Comparison of ENCODE assay signal across 8 mouse cellular contexts in the genomic region with DNA sequence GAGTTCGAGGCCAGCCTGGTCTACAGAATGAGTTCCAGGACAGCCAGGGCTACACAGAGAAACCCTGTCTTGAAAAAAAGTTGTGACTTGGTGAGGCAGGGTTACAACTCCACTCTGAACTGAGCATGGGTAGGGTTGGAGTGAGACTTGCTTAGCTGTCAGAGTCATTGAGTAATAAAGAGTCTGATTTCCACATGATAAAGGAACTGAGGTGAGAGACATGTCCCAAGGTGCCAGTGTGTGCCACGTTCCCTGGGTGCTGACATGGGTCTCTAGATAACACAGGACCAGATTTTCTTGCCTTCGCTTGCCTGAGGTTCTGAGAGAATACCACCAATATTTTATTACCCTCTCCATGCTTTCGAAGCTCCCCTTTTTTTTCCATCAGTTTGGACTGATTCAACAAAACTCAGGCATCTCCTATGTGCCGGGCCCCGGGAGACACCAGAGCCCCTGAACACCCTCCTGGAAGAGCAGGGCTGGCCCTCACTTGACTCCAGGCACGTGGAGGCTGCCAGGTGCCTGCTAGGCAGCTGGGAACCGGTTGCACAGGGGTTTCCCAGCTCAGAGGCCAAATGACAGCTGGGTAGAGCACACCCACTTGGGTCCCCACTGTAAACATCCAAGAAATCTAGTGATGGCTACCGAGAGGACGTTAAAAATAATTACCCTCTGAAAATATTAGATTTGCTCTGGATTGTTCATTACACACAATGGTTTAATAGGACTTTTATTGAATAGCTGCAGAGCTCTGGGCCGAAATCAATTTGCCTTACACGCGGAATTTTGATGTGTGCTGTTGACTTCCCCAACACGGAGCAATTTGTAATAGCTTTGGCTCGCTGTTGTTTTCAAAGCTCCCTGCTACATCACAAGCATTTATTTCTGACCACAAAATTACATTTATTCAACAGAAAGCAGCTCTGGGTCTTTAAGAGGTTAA.
DNase-seq lines count a peak whose midpoint lies in the region; ATAC-seq and TF ChIP-seq lines count a peak whose summit lies in the region.

No protein-coding gene starts in this region.

- no peak overlapping the region for H3K9ac ChIP-seq in midbrain, embryonic 12.5 days (replicated peaks)
- H3K9ac ChIP-seq in intestine, postnatal 0 days (ENCODE audit: low read depth, low read length) = no peak overlapping the region
- no peak overlapping the region for H3K9ac ChIP-seq in stomach, embryonic 14.5 days (replicated peaks; ENCODE audit: low read depth, low read length)

- DNase-seq in heart, embryonic 10.5 days (ENCODE audit: low spot score) = no peak
- DNase-seq in heart, postnatal 10 days = no peak
- no peak for DNase-seq in midbrain, embryonic 10.5 days (ENCODE audit: low spot score)
- DNase-seq in cerebellum, postnatal 14 days = no peak
- DNase-seq in thymus, adult 2 months = no peak

- H3K36me3 ChIP-seq in heart, embryonic 10.5 days = peaks cover 17% of the 10 kb centered on the region
- peaks cover 21% of the 10 kb centered on the region for H3K36me3 ChIP-seq in midbrain, embryonic 12.5 days
- H3K36me3 ChIP-seq in midbrain, embryonic 10.5 days = peaks cover 55% of the 10 kb centered on the region
- H3K36me3 ChIP-seq in intestine, postnatal 0 days (ENCODE audit: control insufficient read depth, insufficient read depth) = peaks cover 3% of the 10 kb centered on the region; the same call in 1 of the 2 replicates
- peaks cover 5% of the 10 kb centered on the region; the same call in 1 of the 2 replicates for H3K36me3 ChIP-seq in stomach, embryonic 14.5 days (ENCODE audit: control insufficient read depth, insufficient read depth, low read length)
- peaks cover 20% of the 10 kb centered on the region for H3K36me3 ChIP-seq in thymus, adult 2 months (ENCODE audit: control insufficient read depth, insufficient read depth, low read length)

- no peak for ATAC-seq in midbrain, embryonic 12.5 days (ENCODE audit: low FRiP score, low read depth)
- no peak; the same call in 1 of the 2 replicates for ATAC-seq in intestine, postnatal 0 days
- ATAC-seq in stomach, embryonic 14.5 days (ENCODE audit: insufficient number of reproducible peaks, insufficient read depth, low FRiP score, low read depth) = peak; percentile 54; the same call in 1 of the 2 replicates

- no peak overlapping the region for H3K4me3 ChIP-seq in heart, embryonic 10.5 days
- H3K4me3 ChIP-seq in midbrain, embryonic 12.5 days = no peak overlapping the region
- H3K4me3 ChIP-seq in midbrain, embryonic 10.5 days = no peak overlapping the region
- no peak overlapping the region for H3K4me3 ChIP-seq in intestine, postnatal 0 days (ENCODE audit: low read depth, low read length)
- no peak overlapping the region for H3K4me3 ChIP-seq in stomach, embryonic 14.5 days (ENCODE audit: low read depth, low read length)
- no peak overlapping the region for H3K4me3 ChIP-seq in thymus, adult 2 months (ENCODE audit: control insufficient read depth, insufficient read depth, low read length)

- H3K27me3 ChIP-seq in heart, embryonic 10.5 days (ENCODE audit: insufficient read depth, poor library complexity, severe bottlenecking) = no peaks in the 10 kb centered on the region
- no peaks in the 10 kb centered on the region for H3K27me3 ChIP-seq in midbrain, embryonic 12.5 days
- no peaks in the 10 kb centered on the region for H3K27me3 ChIP-seq in midbrain, embryonic 10.5 days (ENCODE audit: low read depth, poor library complexity, severe bottlenecking)
- H3K27me3 ChIP-seq in intestine, postnatal 0 days (replicated peaks; ENCODE audit: control insufficient read depth, insufficient read depth, low read length) = no peaks in the 10 kb centered on the region
- no peaks in the 10 kb centered on the region for H3K27me3 ChIP-seq in stomach, embryonic 14.5 days (ENCODE audit: control insufficient read depth, insufficient read depth, low read length)
- no peaks in the 10 kb centered on the region for H3K27me3 ChIP-seq in thymus, adult 2 months (ENCODE audit: control insufficient read depth, insufficient read depth, low read length)

- H3K4me2 ChIP-seq in midbrain, embryonic 12.5 days (replicated peaks) = no peak overlapping the region
- peak overlapping the region; percentile 49 for H3K4me2 ChIP-seq in intestine, postnatal 0 days (replicated peaks; ENCODE audit: low read depth)
- peak overlapping the region; percentile 28 for H3K4me2 ChIP-seq in stomach, embryonic 14.5 days (replicated peaks; ENCODE audit: low read depth, low read length)

- intact Hi-C loops in heart, postnatal 10 days (cut with DNase I) = no loop called here

- peaks cover 23% of the 10 kb centered on the region for H3K4me1 ChIP-seq in heart, embryonic 10.5 days
- H3K4me1 ChIP-seq in midbrain, embryonic 12.5 days = peaks cover 8% of the 10 kb centered on the region; the same call in 1 of the 2 replicates
- no peaks in the 10 kb centered on the region for H3K4me1 ChIP-seq in midbrain, embryonic 10.5 days
- peaks cover 3% of the 10 kb centered on the region; the same call in 1 of the 2 replicates for H3K4me1 ChIP-seq in intestine, postnatal 0 days (replicated peaks; ENCODE audit: control insufficient read depth, insufficient read depth, low read length)
- H3K4me1 ChIP-seq in stomach, embryonic 14.5 days (ENCODE audit: control insufficient read depth, insufficient read depth, low read length) = peaks cover 9% of the 10 kb centered on the region
- H3K4me1 ChIP-seq in thymus, adult 2 months (replicated peaks; ENCODE audit: control insufficient read depth, insufficient read depth, low read length) = peaks cover 7% of the 10 kb centered on the region; the same call in 1 of the 2 replicates

- no peaks in the 10 kb centered on the region for H3K9me3 ChIP-seq in heart, embryonic 10.5 days
- H3K9me3 ChIP-seq in midbrain, embryonic 12.5 days = 0 out of 2 replicates have a peak, but pooled peaks cover 3% of the 10 kb centered on the region
- peaks cover 5% of the 10 kb centered on the region; the same call in 1 of the 2 replicates for H3K9me3 ChIP-seq in midbrain, embryonic 10.5 days (replicated peaks)
- no peaks in the 10 kb centered on the region for H3K9me3 ChIP-seq in intestine, postnatal 0 days (ENCODE audit: control insufficient read depth)
- H3K9me3 ChIP-seq in stomach, embryonic 14.5 days (ENCODE audit: control insufficient read depth, low read depth, low read length) = peaks cover 4% of the 10 kb centered on the region; the same call in 1 of the 2 replicates

- H3K27ac ChIP-seq in heart, embryonic 10.5 days = 0 out of 2 replicates have a peak overlapping the region, but pooled peaks have one; percentile 36
- 0 out of 2 replicates have a peak overlapping the region, but pooled peaks have one; percentile 17 for H3K27ac ChIP-seq in midbrain, embryonic 12.5 days (replicated peaks)
- no peak overlapping the region for H3K27ac ChIP-seq in midbrain, embryonic 10.5 days (replicated peaks)
- H3K27ac ChIP-seq in intestine, postnatal 0 days (ENCODE audit: low read depth, low read length) = no peak overlapping the region; the same call in 1 of the 2 replicates
- peak overlapping the region; percentile 77; the same call in 1 of the 2 replicates for H3K27ac ChIP-seq in stomach, embryonic 14.5 days (ENCODE audit: low read length)
- no peak overlapping the region for H3K27ac ChIP-seq in thymus, adult 2 months (ENCODE audit: control insufficient read depth, insufficient read depth, low read length)

- TF ChIP-seq CTCF in intestine, postnatal 0 days (IDR thresholded peaks at IDR 0.05; ENCODE audit: low read depth) = no peak
- no peak for TF ChIP-seq CTCF in thymus, adult 2 months (IDR thresholded peaks at IDR 0.05; ENCODE audit: borderline replicate concordance, control insufficient read depth, extremely low read depth, insufficient read depth, low read length, poor library complexity)

- TF ChIP-seq POLR2A in thymus, adult 2 months (IDR thresholded peaks at IDR 0.05; ENCODE audit: control insufficient read depth, extremely low read depth, insufficient read depth, low read length, poor library complexity) = no peak

- 80% methylated on average over 15 of the region's 15 CpGs for WGBS in heart, embryonic 10.5 days
- 80% methylated on average over 15 of the region's 15 CpGs for WGBS in midbrain, embryonic 12.5 days
- 95% methylated on average over 15 of the region's 15 CpGs for WGBS in midbrain, embryonic 10.5 days
- WGBS in intestine, postnatal 0 days = 47% methylated on average over 15 of the region's 15 CpGs
- WGBS in stomach, embryonic 14.5 days = 28% methylated on average over 15 of the region's 15 CpGs
- WGBS in thymus, adult 2 months = 69% methylated on average over 15 of the region's 15 CpGs

Comparison
In these comparisons a context has a peak if more than half of its experiments do, and no peak if none do; other contexts are left out.
1. H3K27ac ChIP-seq: peak in heart, embryonic 10.5 days (single experiment), midbrain, embryonic 12.5 days (single experiment) and stomach, embryonic 14.5 days (single experiment); none in midbrain, embryonic 10.5 days (single experiment), intestine, postnatal 0 days (single experiment) and thymus, adult 2 months (single experiment).